In genomic region chr10:80168038-80168661, GRCm38 (mm10) we compare ENCODE assay signal across 8 mouse cellular contexts. TPM values are rescaled to one million over a fixed set of nuclear protein-coding genes. Genes with fewer than 3 reads are reported as not detected.
DNase-seq lines count a peak whose midpoint lies in the region; ATAC-seq lines count a peak whose summit lies in the region.

No protein-coding gene starts in this region.

- H3K9ac ChIP-seq in hindbrain, embryonic 14.5 days: peak overlapping the region; percentile 100

- no peaks in the 10 kb centered on the region for H3K9me3 ChIP-seq in hindbrain, embryonic 14.5 days (ENCODE audit: control insufficient read depth, low read length)

- peak overlapping the region; percentile 100 for H3K4me3 ChIP-seq in hindbrain, embryonic 14.5 days (replicated peaks; ENCODE audit: low read length)

- peak; percentile 25 for ATAC-seq in hindbrain, embryonic 14.5 days (ENCODE audit: low FRiP score)
- peak; percentile 32 for ATAC-seq in megakaryocyte progenitor cell, adult 5-6 weeks (replicated peaks; ENCODE audit: poor library complexity)

- peak; percentile 95 for DNase-seq in R1 (ENCODE audit: low read depth, low spot score)
- peak; percentile 94 for DNase-seq in cerebellum, adult 9-11 months
- DNase-seq in frontal cortex, postnatal 25 days (ENCODE audit: low spot score in 2 of 2): peak; percentile 85 to 89
- DNase-seq in hindbrain, embryonic 14.5 days (ENCODE audit: low spot score): peak; percentile 94
- peak; percentile 87 to 96 for DNase-seq in left cerebral cortex, postnatal 10 days (ENCODE audit: extremely low spot score in 1 of 2, low spot score in 2 of 2)
- DNase-seq in right cerebral cortex, postnatal 10 days (ENCODE audit: low spot score in 2 of 2): peak; percentile 94 to 95
- peak; percentile 95 for DNase-seq in urinary bladder, postnatal 25 days (ENCODE audit: low spot score)

- peaks cover 42% of the 10 kb centered on the region for H3K4me1 ChIP-seq in hindbrain, embryonic 14.5 days (replicated peaks; ENCODE audit: control insufficient read depth, insufficient read depth, low read length)

- H3K27ac ChIP-seq in hindbrain, embryonic 14.5 days: peak overlapping the region; percentile 100

- H3K36me3 ChIP-seq in hindbrain, embryonic 14.5 days (replicated peaks; ENCODE audit: control insufficient read depth, insufficient read depth): peaks cover 30% of the 10 kb centered on the region

- no peaks in the 10 kb centered on the region for H3K27me3 ChIP-seq in hindbrain, embryonic 14.5 days (ENCODE audit: control insufficient read depth, insufficient read depth, low read length)

- intact Hi-C loops in left cerebral cortex, postnatal 10 days (cut with DNase I): no loop called here

- H3K4me2 ChIP-seq in hindbrain, embryonic 14.5 days (replicated peaks): peak overlapping the region; percentile 88

- under 1% methylated on average over 45 of the region's 48 CpGs for WGBS in hindbrain, embryonic 14.5 days

RNA-seq across cellular contexts. Expression of gene Cirbp, which starts 2.4 kb away (rescaled TPM):
- polyA plus RNA-seq in hindbrain, embryonic 14.5 days (2014; fragmentation: Nextera tagmentation; extraction: Ambion mirVana): 203 and 252 TPM in 2 replicates
- 100 to 1,000 TPM; 138 to 151 TPM for total RNA-seq in left cerebral cortex, postnatal 10 days (2021)
- total RNA-seq in megakaryocyte progenitor cell, adult 5-6 weeks (2015): 16.1 and 18.4 TPM in 2 replicates
- 35.4 and 60.4 TPM in 2 replicates for total RNA-seq in megakaryocyte progenitor cell, adult 5-6 weeks (2017)

RNA-seq across cellular contexts. Expression of gene 1600002K03Rik, which starts 4.6 kb away (rescaled TPM):
- 7.0 and 7.7 TPM in 2 replicates for polyA plus RNA-seq in hindbrain, embryonic 14.5 days (2014; fragmentation: Nextera tagmentation; extraction: Ambion mirVana)
- total RNA-seq in left cerebral cortex, postnatal 10 days (2021): 1 to 10 TPM; 4.5 TPM
- total RNA-seq in megakaryocyte progenitor cell, adult 5-6 weeks (2015): 17.2 and 18.2 TPM in 2 replicates
- total RNA-seq in megakaryocyte progenitor cell, adult 5-6 weeks (2017): 13.4 and 13.5 TPM in 2 replicates

RNA-seq across cellular contexts. Expression of gene Efna2, which starts 11.1 kb away (rescaled TPM):
- 25.9 and 26.2 TPM in 2 replicates for polyA plus RNA-seq in hindbrain, embryonic 14.5 days (2014; fragmentation: Nextera tagmentation; extraction: Ambion mirVana)
- 10 to 100 TPM; 18.4 to 19.1 TPM for total RNA-seq in left cerebral cortex, postnatal 10 days (2021)
- 0.54 TPM in 1 of 2 replicates, not detected in the other for total RNA-seq in megakaryocyte progenitor cell, adult 5-6 weeks (2015)
- total RNA-seq in megakaryocyte progenitor cell, adult 5-6 weeks (2017): 0.37 TPM in 1 of 2 replicates, not detected in the other

RNA-seq across cellular contexts. Expression of gene Midn, which starts 20.1 kb away (rescaled TPM):
- 44.1 and 54.4 TPM in 2 replicates for polyA plus RNA-seq in hindbrain, embryonic 14.5 days (2014; fragmentation: Nextera tagmentation; extraction: Ambion mirVana)
- 100 to 1,000 TPM in 1 of 2 experiments, 10 to 100 TPM in 1; 92.6 to 103 TPM for total RNA-seq in left cerebral cortex, postnatal 10 days (2021)
- total RNA-seq in megakaryocyte progenitor cell, adult 5-6 weeks (2015): 21.4 and 22.2 TPM in 2 replicates
- total RNA-seq in megakaryocyte progenitor cell, adult 5-6 weeks (2017): 12.7 and 17.9 TPM in 2 replicates

RNA-seq across cellular contexts. Expression of gene Cbarp, which starts 27.5 kb away (rescaled TPM):
- polyA plus RNA-seq in hindbrain, embryonic 14.5 days (2014; fragmentation: Nextera tagmentation; extraction: Ambion mirVana): 93.4 and 96.4 TPM in 2 replicates
- 100 to 1,000 TPM; 394 to 415 TPM for total RNA-seq in left cerebral cortex, postnatal 10 days (2021)
- 3.8 and 4.8 TPM in 2 replicates for total RNA-seq in megakaryocyte progenitor cell, adult 5-6 weeks (2015)
- total RNA-seq in megakaryocyte progenitor cell, adult 5-6 weeks (2017): 2.0 and 2.2 TPM in 2 replicates

Comparison
In these comparisons a context has a peak if more than half of its experiments do, and no peak if none do; other contexts are left out.
1. Peak in every context shown above with its lines: DNase-seq, ATAC-seq, H3K4me3 ChIP-seq and H3K27ac ChIP-seq.
2. RNA of gene Efna2, which starts 11.1 kb away (total RNA-seq): 18.4 to 19.1 TPM in left cerebral cortex, postnatal 10 days; 0.37 to 0.54 TPM in megakaryocyte progenitor cell, adult 5-6 weeks; every median in the first group is over 10 times any median in the second.